Mouse (Mus musculus): ENCODE measurements around the gene Tcaf3. TPM values are rescaled to one million over a fixed set of nuclear protein-coding genes. Genes with fewer than 3 reads are reported as not detected.

Tcaf3 gene
- total RNA-seq (2022), result not detected

- DNase-seq, result no peak
Observed at GRCm38 (mm10) chr6:42597592-42597991, at the start of gene Tcaf3. Gene Tcaf3 (minus strand): TSS chr6:42597692.

GRCm38 (mm10) chr6:42644912-42645549 is 47.5 kb upstream of the Tcaf3 start, which contains the start of gene Tcaf2:
Gene Tcaf2 (minus strand): TSS chr6:42645254.
- peak; percentile 93 for DNase-seq

- no peak for DNase-seq
Observed at GRCm38 (mm10) chr6:42634393-42634792, 36.9 kb upstream of the Tcaf3 start.

- no peak for DNase-seq
Observed at GRCm38 (mm10) chr6:42631395-42631794, 33.9 kb upstream of the Tcaf3 start.

GRCm38 (mm10) chr6:42616904-42617303 is 19.4 kb upstream of the Tcaf3 start:
- no peak for DNase-seq

- DNase-seq, result no peak
Observed at GRCm38 (mm10) chr6:42612218-42612617, 14.7 kb upstream of the Tcaf3 start.

- no peak for DNase-seq
Observed at GRCm38 (mm10) chr6:42610954-42611522, 13.5 kb upstream of the Tcaf3 start.

GRCm38 (mm10) chr6:42593138-42593882 is 4.2 kb downstream of the Tcaf3 start:
- no peak for DNase-seq

- no peak for DNase-seq
Observed at GRCm38 (mm10) chr6:42586569-42586968, 10.9 kb downstream of the Tcaf3 start.

GRCm38 (mm10) chr6:42583488-42583872 is 14.0 kb downstream of the Tcaf3 start:
- DNase-seq, result peak; percentile 24

- DNase-seq, result no peak
Observed at GRCm38 (mm10) chr6:42582741-42583487, 14.6 kb downstream of the Tcaf3 start.

- no peak for DNase-seq
Observed at GRCm38 (mm10) chr6:42578678-42579077, 18.8 kb downstream of the Tcaf3 start.

- no peak for DNase-seq
Observed at GRCm38 (mm10) chr6:42577433-42577832, 20.1 kb downstream of the Tcaf3 start.

GRCm38 (mm10) chr6:42568205-42568604 is 29.3 kb downstream of the Tcaf3 start:
- no peak for DNase-seq

- DNase-seq, result no peak
Observed at GRCm38 (mm10) chr6:42566076-42566598, 31.4 kb downstream of the Tcaf3 start.

GRCm38 (mm10) chr6:42562280-42562679 is 35.2 kb downstream of the Tcaf3 start:
- no peak for DNase-seq

- DNase-seq, result no peak
Observed at GRCm38 (mm10) chr6:42560885-42561284, 36.6 kb downstream of the Tcaf3 start.

- DNase-seq, result no peak
Observed at GRCm38 (mm10) chr6:42558641-42559040, 38.9 kb downstream of the Tcaf3 start.

- DNase-seq, result peak; percentile 49
Observed at GRCm38 (mm10) chr6:42547461-42547860, 50.0 kb downstream of the Tcaf3 start, which contains the start of gene Olfr455. Gene Olfr455 (minus strand): TSS chr6:42547587.

GRCm38 (mm10) chr6:42546180-42546579 is 51.3 kb downstream of the Tcaf3 start:
- DNase-seq, result no peak

- DNase-seq, result no peak
Observed at GRCm38 (mm10) chr6:42545451-42545885, 52.0 kb downstream of the Tcaf3 start.

- no peak for DNase-seq
Observed at GRCm38 (mm10) chr6:42544846-42545245, 52.6 kb downstream of the Tcaf3 start.
